Mouse (Mus musculus): ENCODE data around the gene Ppa1.

DNA sequence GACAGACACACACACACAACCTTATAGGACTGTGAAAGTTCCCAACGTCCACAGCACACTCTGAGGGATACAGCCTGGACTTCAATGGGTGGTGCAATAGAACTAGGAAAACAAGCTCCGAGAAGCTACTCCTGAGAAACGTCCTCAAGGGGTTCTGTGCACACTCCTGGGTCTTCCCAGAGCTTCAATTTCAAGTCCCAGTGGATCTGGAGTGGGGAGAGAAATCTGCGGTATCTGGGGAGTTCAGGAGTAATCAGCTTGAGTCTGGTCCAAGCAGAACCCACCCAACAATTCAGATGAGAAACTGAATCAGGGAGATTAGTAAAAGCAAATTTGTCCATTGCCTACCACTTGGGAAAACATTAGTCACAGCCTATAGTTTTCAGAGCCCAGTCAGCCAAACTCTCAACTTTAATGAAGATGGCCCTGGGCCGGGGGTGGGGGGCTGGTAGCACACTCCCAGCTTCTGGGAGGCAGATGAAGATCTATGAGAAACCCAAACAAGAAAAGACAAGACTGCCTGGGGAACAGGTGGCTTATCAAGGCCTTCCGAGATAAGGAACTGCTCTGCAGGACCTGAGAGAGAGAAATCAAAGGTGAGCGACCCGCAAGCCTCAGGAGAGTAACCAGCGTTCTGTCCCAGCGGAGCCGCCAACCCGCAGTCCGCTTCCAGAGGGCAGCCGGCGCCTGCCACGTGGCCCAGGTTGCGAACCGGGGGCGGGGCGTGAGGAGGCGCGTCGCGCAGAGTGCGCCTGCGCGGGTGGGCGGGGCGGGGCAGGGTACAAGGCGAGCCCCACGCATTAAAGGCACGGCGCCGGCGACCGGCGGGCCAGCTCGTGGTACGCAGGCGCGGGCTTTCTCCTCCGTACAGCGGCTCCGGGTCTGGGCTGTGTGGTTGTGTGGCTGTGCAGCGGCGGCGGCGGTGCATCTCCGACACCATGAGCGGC, at the start of gene Ppa1:
- TF ChIP-seq GATA1 (IDR thresholded peaks at IDR 0.05; ENCODE audit: borderline replicate concordance, low read length) = no peak
- TF ChIP-seq FLI1 (IDR thresholded peaks at IDR 0.05; ENCODE audit: low read length) = no peak

Data from megakaryocyte, embryonic 14.5 days (primary cell).